Mouse (Mus musculus) erythroblast, embryonic 14.5 days (primary cell): ENCODE results near the gene Sap30.

Experiments used
- GATA1 ChIP-seq: IDR thresholded peaks from 2 replicates; pipeline ENCODE4 v1.6.1; 2012; ENCODE audit warnings: low read length, inconsistent platforms, mixed read lengths
- TAL1 ChIP-seq: IDR thresholded peaks from 3 replicates; pipeline ENCODE4 v1.6.1; 2012; ENCODE audit warnings: low read length, inconsistent platforms, mixed read lengths

DNA sequence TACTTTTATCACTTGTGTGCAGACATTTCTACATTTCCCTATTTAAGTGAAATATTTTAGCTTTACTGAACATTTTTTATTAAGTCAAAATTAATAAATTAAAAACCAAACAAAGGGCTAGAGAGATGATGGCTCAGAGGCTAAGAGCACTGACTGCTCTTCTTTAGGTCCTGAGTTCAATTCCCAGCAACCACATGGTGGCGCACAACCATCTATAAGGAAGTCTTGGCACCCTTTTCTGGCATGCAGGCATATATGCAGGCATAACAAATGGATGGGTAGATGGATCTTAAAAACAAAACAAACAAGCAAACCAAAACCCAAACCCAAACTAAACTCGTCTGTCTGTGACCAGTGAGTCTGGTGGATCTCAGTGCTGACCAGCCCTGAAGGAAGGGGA lies 44.6 kb upstream of the Sap30 start:
- no peak for TF ChIP-seq GATA1
- TF ChIP-seq TAL1: no peak
